Mouse (Mus musculus): ENCODE data around the gene H2al1m.
"Not testable (repeated sequence)": the region's sequence is repeated elsewhere in the genome, so short reads cannot be mapped to it uniquely, and the experiment has no call there.

H2al1m gene

DNA sequence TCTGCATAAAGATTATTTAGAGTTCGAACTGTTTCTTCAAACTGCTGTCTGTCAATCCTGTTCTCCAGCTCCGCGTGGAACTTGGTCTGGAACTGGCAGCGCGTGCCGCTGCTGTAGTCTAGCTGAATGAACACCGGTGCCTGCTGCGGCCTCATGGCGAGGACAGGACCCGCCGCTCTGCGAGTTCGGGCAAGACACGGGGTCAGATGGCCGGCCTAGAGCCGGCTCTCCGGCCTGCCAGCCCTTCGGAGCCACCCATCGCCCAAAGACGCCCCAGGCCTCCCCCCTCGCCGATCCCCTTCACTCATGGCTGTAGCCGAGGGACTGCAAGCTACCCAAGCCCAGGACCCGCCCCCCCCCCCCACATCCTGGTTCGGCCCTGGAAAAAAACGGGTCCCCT, 44.4 kb downstream of the H2al1m start:
- DNase-seq (ENCODE audit: low read depth) = not testable (repeated sequence)

DNA sequence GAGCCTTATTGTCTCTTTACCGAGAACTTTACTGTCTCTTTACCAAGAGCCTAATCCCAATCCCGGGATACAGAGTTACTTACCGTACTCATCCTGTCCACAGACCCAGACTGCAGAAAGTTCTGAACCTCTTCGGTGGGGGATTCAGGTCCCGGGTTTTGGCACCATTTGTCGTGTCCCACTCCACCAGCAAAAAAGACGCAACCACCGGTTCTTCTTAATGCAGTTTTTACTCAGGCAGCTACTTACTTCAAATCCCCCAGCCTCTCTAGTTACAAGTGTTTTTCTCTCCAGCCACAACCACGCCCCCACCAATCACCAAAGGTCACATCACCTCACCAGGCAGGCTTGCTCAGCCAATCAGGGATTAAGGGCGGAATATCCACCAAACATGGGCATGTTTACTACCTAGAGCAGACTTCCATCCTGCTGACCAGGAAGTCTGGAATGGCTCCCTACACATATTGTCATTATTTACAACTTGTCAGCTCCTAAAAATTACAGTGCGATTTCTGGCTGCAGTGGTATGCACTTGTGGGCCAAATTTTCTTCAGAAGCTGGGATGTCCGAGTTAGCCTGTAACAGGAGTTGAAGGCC, 48.9 kb downstream of the H2al1m start:
- DNase-seq (ENCODE audit: low read depth) = not testable (repeated sequence)

DNA sequence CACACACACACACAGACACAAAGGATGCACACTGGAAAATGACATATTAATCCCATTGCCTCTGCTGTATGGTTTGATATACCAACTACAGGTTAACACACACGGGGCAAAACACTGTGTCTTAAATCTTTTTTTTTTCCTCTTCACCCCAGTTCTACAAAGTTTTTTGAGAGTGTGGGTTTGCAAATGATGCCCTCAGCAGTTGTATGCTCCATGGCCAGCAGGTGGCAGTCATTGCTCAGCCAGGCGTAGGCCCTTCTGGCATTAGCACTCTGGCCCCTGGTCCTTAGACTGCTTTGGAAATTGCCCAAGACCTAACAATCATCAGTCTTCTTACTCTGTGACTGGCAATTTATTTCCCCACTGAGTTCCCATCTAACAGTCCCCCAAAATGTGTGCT, 49.5 kb downstream of the H2al1m start:
- not testable (repeated sequence) for DNase-seq (ENCODE audit: low read depth)

Measured in c-Kit-positive CD71-positive TER-119-negative erythroid progenitor cells, embryonic 14.5 days (primary cell).